Mouse (Mus musculus) lung, postnatal 0 days (tissue): ENCODE data around the gene 1700037H04Rik. TPM values are rescaled to one million over a fixed set of nuclear protein-coding genes. Genes with fewer than 3 reads are reported as not detected.

Experiments used
- ATAC-seq: fragments of 200-750 bp; cut with Nextera tagmentation; 2 replicates; pipeline ENCODE4 v1.8.0; 2017; ENCODE audit warnings: moderate library complexity
- DNase-seq: peaks from one replicate; pipeline ENCODE4 v3.0.0-alpha.2; 2016; ENCODE audit warnings: low spot score
- H3K27ac ChIP-seq: fragments of 300-500 bp; sonication (generic); 2 replicates; pipeline ENCODE4 v1.5.1; 2014; ENCODE audit warnings: antibody characterized with exemption, mild to moderate bottlenecking, low read length, mixed read lengths
- H3K27me3 ChIP-seq: fragments of 300-500 bp; sonication (generic); replicated peaks from 2 replicates; pipeline ENCODE4 v1.6.1; 2014; ENCODE audit warnings: low read length, mixed read lengths; ENCODE audit not compliant: insufficient read depth
- H3K36me3 ChIP-seq: fragments of 300-500 bp; sonication (generic); 2 replicates; pipeline ENCODE4 v1.6.1; 2014; ENCODE audit warnings: low read length, mixed read lengths; ENCODE audit not compliant: insufficient read depth
- H3K4me1 ChIP-seq: fragments of 300-500 bp; sonication (generic); 2 replicates; pipeline ENCODE4 v1.6.1; 2014; ENCODE audit warnings: antibody characterized with exemption, low read depth, low read length, mixed read lengths; ENCODE audit not compliant: insufficient read depth
- H3K4me2 ChIP-seq: fragments of 300-500 bp; sonication (generic); replicated peaks from 2 replicates; pipeline ENCODE4 v1.6.1; 2014; ENCODE audit warnings: low read depth, mild to moderate bottlenecking, low read length, moderate library complexity, mixed read lengths
- H3K4me3 ChIP-seq: fragments of 300-500 bp; sonication (generic); 2 replicates; pipeline ENCODE4 v1.5.1; 2014; ENCODE audit warnings: low read depth, low read length
- H3K9ac ChIP-seq: fragments of 300-500 bp; sonication (generic); replicated peaks from 2 replicates; pipeline ENCODE4 v1.6.1; 2014; ENCODE audit warnings: low read depth, mild to moderate bottlenecking
- H3K9me3 ChIP-seq: fragments of 300-500 bp; sonication (generic); 2 replicates; pipeline ENCODE4 v1.6.1; 2016; ENCODE audit warnings: low read length, mixed read lengths
- CTCF ChIP-seq: IDR thresholded peaks from 2 replicates; pipeline ENCODE4 v1.5.1; 2016; ENCODE audit warnings: antibody characterized with exemption, mild to moderate bottlenecking
- EP300 ChIP-seq: IDR thresholded peaks from 2 replicates; pipeline ENCODE4 v1.6.1; 2016; ENCODE audit warnings: antibody characterized with exemption, mild to moderate bottlenecking, control low read depth
- WGBS: fragments of 180-500 bp; shearing (Covaris S2); extraction: QIAGEN DNeasy Blood & Tissue Kit; methylation state at CpG from one replicate; pipeline ENCODE4 v1.1.7; 2014; 5-methylcytosine and 5-hydroxymethylcytosine counted together
- polyA plus RNA-seq: library from polyadenylated mRNA; unstranded; fragments of >200 nt; fragmentation: Nextera tagmentation; extraction: Ambion mirVana; gene quantifications from 2 replicates; pipeline ENCODE4 v1.2.1, GENCODE M21; 2015

1700037H04Rik gene
- polyA plus RNA-seq, 1 experiment from 2014 or later, result 28.3 TPM

GRCm38 (mm10) chr2:131168914-131169313 is 9.0 kb upstream of the 1700037H04Rik start:
- no peaks in the 10 kb centered on the region for H3K4me1 ChIP-seq
- 0 out of 2 replicates have a peak, but pooled peaks cover 3% of the 10 kb centered on the region for H3K36me3 ChIP-seq
- no peak overlapping the region for H3K9ac ChIP-seq
- H3K27ac ChIP-seq, result no peak overlapping the region
- no peaks in the 10 kb centered on the region for H3K9me3 ChIP-seq
- TF ChIP-seq EP300 (no peak), CTCF (no peak)
- DNase-seq (no peak), ATAC-seq (no peak)
- H3K4me3 ChIP-seq, result no peak overlapping the region
- no peak overlapping the region for H3K4me2 ChIP-seq
- 55% methylated on average over 1 of the region's 1 CpGs for WGBS
- 0 out of 2 replicates have a peak, but pooled peaks cover 5% of the 10 kb centered on the region for H3K27me3 ChIP-seq

- no peak overlapping the region for H3K27ac ChIP-seq
- H3K4me3 ChIP-seq, result no peak overlapping the region
- 0 out of 2 replicates have a peak, but pooled peaks cover 3% of the 10 kb centered on the region for H3K36me3 ChIP-seq
- H3K4me1 ChIP-seq, result no peaks in the 10 kb centered on the region
- H3K4me2 ChIP-seq, result no peak overlapping the region
- no peak overlapping the region for H3K9ac ChIP-seq
- H3K9me3 ChIP-seq, result no peaks in the 10 kb centered on the region
- TF ChIP-seq CTCF (no peak), EP300 (no peak)
- DNase-seq (no peak), ATAC-seq (no peak)
- WGBS, result 64% methylated on average over 6 of the region's 6 CpGs
- H3K27me3 ChIP-seq, result 0 out of 2 replicates have a peak, but pooled peaks cover 5% of the 10 kb centered on the region
Measured at GRCm38 (mm10) chr2:131167984-131168383, 8.1 kb upstream of the 1700037H04Rik start.

DNA sequence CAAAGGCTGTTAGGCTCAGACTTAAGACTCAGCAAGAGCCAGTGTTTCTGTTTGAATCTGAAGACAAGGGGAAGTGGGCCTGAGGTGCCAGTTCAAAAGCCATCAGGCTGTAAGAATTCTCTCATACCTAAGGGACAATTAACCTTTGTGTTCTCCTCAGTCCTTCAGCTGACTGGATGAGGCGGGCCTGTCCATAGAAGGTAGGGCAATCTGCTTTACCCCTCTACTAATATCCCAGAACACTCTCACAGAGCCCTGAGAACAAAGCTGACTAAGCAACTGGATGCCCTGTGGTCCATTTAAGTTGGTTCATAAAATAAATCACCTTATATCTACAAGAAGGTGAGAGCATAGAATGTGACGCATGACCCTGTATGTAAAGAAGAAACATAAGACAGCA is 6.3 kb upstream of the 1700037H04Rik start:
- no peak overlapping the region for H3K27ac ChIP-seq
- no peak overlapping the region for H3K9ac ChIP-seq
- H3K4me1 ChIP-seq, result no peaks in the 10 kb centered on the region
- H3K4me3 ChIP-seq, result no peak overlapping the region
- no peak overlapping the region for H3K4me2 ChIP-seq
- ATAC-seq, result no peak
- WGBS, result 83% methylated on average over 2 of the region's 2 CpGs
- DNase-seq, result no peak
- no peaks in the 10 kb centered on the region for H3K27me3 ChIP-seq
- no peaks in the 10 kb centered on the region for H3K9me3 ChIP-seq
- TF ChIP-seq EP300 (no peak), CTCF (no peak)
- H3K36me3 ChIP-seq, result 0 out of 2 replicates have a peak, but pooled peaks cover 3% of the 10 kb centered on the region

- DNase-seq (no peak), ATAC-seq (no peak)
- Histone ChIP-seq H3K36me3 (no peaks in the 10 kb centered on the region), H3K27ac (no peak overlapping the region), H3K4me2 (no peak overlapping the region), H3K4me3 (no peak overlapping the region), H3K27me3 (no peaks in the 10 kb centered on the region), H3K9ac (no peak overlapping the region), H3K9me3 (no peaks in the 10 kb centered on the region), H3K4me1 (no peaks in the 10 kb centered on the region)
- 68% methylated on average over 7 of the region's 7 CpGs for WGBS
- TF ChIP-seq CTCF, result no peak
- TF ChIP-seq EP300, result no peak
Measured at GRCm38 (mm10) chr2:131163924-131164323, 4.0 kb upstream of the 1700037H04Rik start.

DNA sequence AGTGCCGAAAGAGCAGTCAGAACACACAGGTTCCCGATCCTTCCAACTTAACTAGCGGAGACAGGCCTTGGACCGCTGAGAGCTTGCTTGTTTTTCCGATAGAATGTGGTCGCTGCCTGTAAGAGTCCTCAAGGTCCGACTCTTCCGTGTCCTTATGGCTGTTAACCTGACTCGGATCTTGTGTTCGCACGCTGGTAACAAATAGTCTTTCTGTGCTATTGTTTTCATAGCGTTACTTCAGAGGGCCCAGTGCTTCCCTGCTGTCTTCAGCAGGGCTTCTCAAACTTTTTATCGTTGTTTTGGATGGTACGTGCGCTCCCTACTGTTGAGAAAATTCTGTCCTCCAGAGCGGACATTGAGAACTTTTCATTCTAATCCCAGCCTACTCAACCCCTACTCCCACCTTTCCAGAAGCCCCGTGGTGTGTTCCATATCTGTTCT is 810 bp upstream of the 1700037H04Rik start:
- no peaks in the 10 kb centered on the region for H3K4me1 ChIP-seq
- no peaks in the 10 kb centered on the region for H3K27me3 ChIP-seq
- peak; percentile 59 for TF ChIP-seq CTCF
- no peak for TF ChIP-seq EP300
- WGBS, result 2% methylated on average over 17 of the region's 17 CpGs
- DNase-seq (peak; percentile 70), ATAC-seq (peak; percentile 4)
- H3K27ac ChIP-seq, result peak overlapping the region; percentile 83
- peak overlapping the region; percentile 67 for H3K4me3 ChIP-seq
- peak overlapping the region; percentile 87 for H3K4me2 ChIP-seq
- peak overlapping the region; percentile 44; the same call in 1 of the 2 replicates for H3K9ac ChIP-seq
- no peaks in the 10 kb centered on the region for H3K36me3 ChIP-seq
- no peaks in the 10 kb centered on the region for H3K9me3 ChIP-seq

GRCm38 (mm10) chr2:131159491-131159910 is 380 bp downstream of the 1700037H04Rik start:
- Histone ChIP-seq H3K9me3 (no peaks in the 10 kb centered on the region), H3K4me2 (peak overlapping the region; percentile 98), H3K27me3 (no peaks in the 10 kb centered on the region), H3K9ac (peak overlapping the region; percentile 64), H3K27ac (peak overlapping the region; percentile 79), H3K36me3 (no peaks in the 10 kb centered on the region), H3K4me3 (peak overlapping the region; percentile 67), H3K4me1 (no peaks in the 10 kb centered on the region)
- WGBS, result under 1% methylated on average over 18 of the region's 18 CpGs
- ATAC-seq, result peak; percentile 62
- TF ChIP-seq EP300 (no peak), CTCF (no peak)
- peak; percentile 67 for DNase-seq
